Mouse (Mus musculus): Measurements from ENCODE around the gene Gh.

GRCm38 (mm10) chr11:106263963-106264362 lies 37.7 kb downstream of the Gh start:
- no peak for TF ChIP-seq POLR2A (IDR thresholded peaks at IDR 0.05; ENCODE audit: low read depth, low read length)
- no peak for TF ChIP-seq CTCF (IDR thresholded peaks at IDR 0.05; ENCODE audit: borderline replicate concordance, insufficient read depth, low read length)

Measured in embryonic fibroblast, embryonic 13.5 days (primary cell).